In the genomic region with DNA sequence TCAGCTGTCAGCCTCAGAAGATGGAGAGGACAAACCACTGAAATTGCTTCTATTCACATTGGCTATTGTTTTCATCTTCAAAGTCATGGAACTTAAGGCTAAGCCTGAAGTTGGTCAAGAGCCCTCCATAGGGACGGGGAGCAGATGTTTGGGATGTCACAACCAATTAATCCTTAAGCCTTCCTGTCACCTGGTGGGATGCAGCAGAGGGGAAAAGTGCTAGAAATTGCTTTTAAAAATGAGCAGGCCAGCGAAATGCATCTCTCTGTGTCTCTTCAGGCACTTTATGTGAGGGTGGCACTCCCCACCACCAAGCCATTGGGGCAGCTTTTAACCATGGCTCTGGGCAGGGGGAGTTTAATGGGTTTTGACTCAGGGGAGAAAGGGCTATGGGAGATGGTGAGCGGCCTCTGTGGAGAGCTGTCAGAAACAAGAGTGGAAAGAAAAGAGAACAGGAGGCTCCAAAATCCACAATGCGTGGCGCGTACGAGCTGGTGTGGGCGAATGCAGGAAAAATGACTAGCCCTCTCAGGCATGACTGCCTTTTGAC, we compare ENCODE assay signal across 24 mouse cellular contexts.
DNase-seq lines count a peak whose midpoint lies in the region; ATAC-seq and TF ChIP-seq lines count a peak whose summit lies in the region.
"Had no signal": no experiment of that assay in that cellular context is flagged by ENCODE, and none has a peak within 500 bp of the region (broad histone marks: within the 10 kb centered on the region; RNA-seq: fewer than 3 reads in every experiment).

No protein-coding gene starts in this region.

- 0 out of 2 replicates have a peak overlapping the region, but pooled peaks have one; percentile 41 for H3K27ac ChIP-seq in hindbrain, embryonic 13.5 days
- no peak overlapping the region for H3K27ac ChIP-seq in hindbrain, embryonic 11.5 days (ENCODE audit: low read depth, low read length)
- 0 out of 2 replicates have a peak overlapping the region, but pooled peaks have one; percentile 53 for H3K27ac ChIP-seq in liver, postnatal 0 days (ENCODE audit: low read depth)
- H3K27ac ChIP-seq in liver, embryonic 11.5 days (ENCODE audit: low read depth, low read length): no peak overlapping the region
- H3K27ac ChIP-seq: forebrain, embryonic 10.5 days; kidney, embryonic 15.5 days; limb, embryonic 15.5 days; liver, embryonic 15.5 days; neural tube, embryonic 15.5 days had no signal

- no peak overlapping the region for H3K4me2 ChIP-seq in hindbrain, embryonic 13.5 days
- no peak overlapping the region for H3K4me2 ChIP-seq in hindbrain, embryonic 11.5 days (replicated peaks; ENCODE audit: low read depth, low read length)
- no peak overlapping the region for H3K4me2 ChIP-seq in liver, postnatal 0 days (ENCODE audit: low read depth, low read length)
- H3K4me2 ChIP-seq in liver, embryonic 11.5 days: no peak overlapping the region
- H3K4me2 ChIP-seq: heart, embryonic 12.5 days; kidney, embryonic 15.5 days; limb, embryonic 15.5 days; liver, embryonic 15.5 days; midbrain, embryonic 11.5 days; neural tube, embryonic 15.5 days had no signal

- no peaks in the 10 kb centered on the region for H3K27me3 ChIP-seq in hindbrain, embryonic 13.5 days
- no peaks in the 10 kb centered on the region for H3K27me3 ChIP-seq in hindbrain, embryonic 11.5 days (ENCODE audit: control insufficient read depth, insufficient read depth, low read length)
- no peaks in the 10 kb centered on the region for H3K27me3 ChIP-seq in liver, postnatal 0 days (ENCODE audit: insufficient read depth, low read length)
- H3K27me3 ChIP-seq in liver, embryonic 11.5 days (replicated peaks; ENCODE audit: control insufficient read depth, insufficient read depth, low read length): no peaks in the 10 kb centered on the region
- H3K27me3 ChIP-seq: heart, embryonic 12.5 days; kidney, embryonic 15.5 days; limb, embryonic 15.5 days; liver, embryonic 15.5 days; neural tube, embryonic 15.5 days had no signal

- no peak overlapping the region for H3K4me3 ChIP-seq in hindbrain, embryonic 13.5 days
- H3K4me3 ChIP-seq in hindbrain, embryonic 11.5 days (ENCODE audit: low read depth, low read length): no peak overlapping the region
- H3K4me3 ChIP-seq in liver, postnatal 0 days (ENCODE audit: low read depth, low read length): no peak overlapping the region
- no peak overlapping the region for H3K4me3 ChIP-seq in liver, embryonic 11.5 days (ENCODE audit: low read depth, low read length)
- H3K4me3 ChIP-seq: forebrain, embryonic 10.5 days; heart, embryonic 12.5 days; kidney, embryonic 15.5 days; limb, embryonic 15.5 days; liver, embryonic 15.5 days; myocyte; neural tube, embryonic 15.5 days had no signal

- H3K36me3 ChIP-seq in hindbrain, embryonic 13.5 days: no peaks in the 10 kb centered on the region
- H3K36me3 ChIP-seq in hindbrain, embryonic 11.5 days (ENCODE audit: control insufficient read depth, insufficient read depth, low read length): no peaks in the 10 kb centered on the region
- no peaks in the 10 kb centered on the region for H3K36me3 ChIP-seq in liver, postnatal 0 days (replicated peaks; ENCODE audit: insufficient read depth, low read length)
- H3K36me3 ChIP-seq in liver, embryonic 11.5 days (ENCODE audit: control insufficient read depth, insufficient read depth, low read length): no peaks in the 10 kb centered on the region
- H3K36me3 ChIP-seq: forebrain, embryonic 10.5 days; heart, embryonic 12.5 days; kidney, embryonic 15.5 days; limb, embryonic 15.5 days; liver, embryonic 15.5 days; neural tube, embryonic 15.5 days had no signal

- no peak for TF ChIP-seq CTCF in liver, postnatal 0 days (IDR thresholded peaks at IDR 0.05; ENCODE audit: low read depth)

- no peak for ATAC-seq in hindbrain, embryonic 13.5 days (ENCODE audit: low FRiP score)
- no peak for ATAC-seq in hindbrain, embryonic 11.5 days (ENCODE audit: low FRiP score)
- no peak for ATAC-seq in liver, postnatal 0 days
- no peak for ATAC-seq in liver, embryonic 11.5 days (replicated peaks; ENCODE audit: low FRiP score)
- ATAC-seq: forebrain, embryonic 16.5 days; intestine, postnatal 0 days had no signal

- WGBS in hindbrain, embryonic 13.5 days: 55% methylated on average over 8 of the region's 8 CpGs
- 65% methylated on average over 8 of the region's 8 CpGs for WGBS in hindbrain, embryonic 11.5 days
- WGBS in liver, postnatal 0 days (ENCODE audit: insufficient replicate concordance): 80% methylated on average over 8 of the region's 8 CpGs
- WGBS in liver, embryonic 11.5 days: 83% methylated on average over 8 of the region's 8 CpGs

- H3K9ac ChIP-seq in hindbrain, embryonic 13.5 days: no peak overlapping the region
- no peak overlapping the region for H3K9ac ChIP-seq in hindbrain, embryonic 11.5 days (ENCODE audit: low read depth, low read length)
- no peak overlapping the region for H3K9ac ChIP-seq in liver, postnatal 0 days (replicated peaks)
- no peak overlapping the region for H3K9ac ChIP-seq in liver, embryonic 11.5 days (ENCODE audit: low read depth, low read length)
- H3K9ac ChIP-seq: heart, embryonic 12.5 days; kidney, embryonic 15.5 days; limb, embryonic 15.5 days; liver, embryonic 15.5 days; neural tube, embryonic 15.5 days had no signal

- peaks cover 13% of the 10 kb centered on the region; the same call in 1 of the 2 replicates for H3K4me1 ChIP-seq in hindbrain, embryonic 13.5 days (replicated peaks)
- no peaks in the 10 kb centered on the region for H3K4me1 ChIP-seq in hindbrain, embryonic 11.5 days (replicated peaks; ENCODE audit: control insufficient read depth, insufficient read depth, low read length)
- H3K4me1 ChIP-seq in liver, postnatal 0 days (ENCODE audit: insufficient read depth): no peaks in the 10 kb centered on the region
- no peaks in the 10 kb centered on the region for H3K4me1 ChIP-seq in liver, embryonic 11.5 days (replicated peaks; ENCODE audit: control insufficient read depth, insufficient read depth, low read length)
- H3K4me1 ChIP-seq: heart, embryonic 12.5 days; limb, embryonic 15.5 days; liver, embryonic 15.5 days had no signal

- H3K9me3 ChIP-seq in hindbrain, embryonic 13.5 days: no peaks in the 10 kb centered on the region
- no peaks in the 10 kb centered on the region for H3K9me3 ChIP-seq in hindbrain, embryonic 11.5 days (ENCODE audit: control insufficient read depth, low read length)
- H3K9me3 ChIP-seq in liver, postnatal 0 days (ENCODE audit: low read length): no peaks in the 10 kb centered on the region
- no peaks in the 10 kb centered on the region for H3K9me3 ChIP-seq in liver, embryonic 11.5 days (ENCODE audit: control insufficient read depth, low read length)
- H3K9me3 ChIP-seq: forebrain, embryonic 10.5 days; heart, embryonic 12.5 days; kidney, embryonic 15.5 days; limb, embryonic 15.5 days; liver, embryonic 15.5 days; neural tube, embryonic 15.5 days had no signal

- no peak for DNase-seq in hindbrain, embryonic 11.5 days (ENCODE audit: low spot score)
- DNase-seq in liver, postnatal 0 days: no peak
- DNase-seq in liver, embryonic 11.5 days (ENCODE audit: low spot score): no peak
- DNase-seq in testis, postnatal 14 days (ENCODE audit: low spot score): peak; percentile 1
- DNase-seq in testis, postnatal 10 days (ENCODE audit: low spot score): no peak
- DNase-seq in adrenal gland, adult 8-10 months: no peak
- DNase-seq: adrenal gland, postnatal 14 days; cerebellum, adult 9-10 months; gastrocnemius, postnatal 10 days; heart, postnatal 10 days; kidney, postnatal 36 days; left cerebral cortex, postnatal 4 days; thymus, postnatal 25 days had no signal

- no peak for TF ChIP-seq EP300 in liver, postnatal 0 days (IDR thresholded peaks at IDR 0.05; ENCODE audit: low read depth)

Comparison
In these comparisons a context has a peak if more than half of its experiments do, and no peak if none do; other contexts are left out.
1. H3K27ac ChIP-seq: peak in hindbrain, embryonic 13.5 days (single experiment) and liver, postnatal 0 days (single experiment); none in hindbrain, embryonic 11.5 days (single experiment) and liver, embryonic 11.5 days (single experiment).